Mouse (Mus musculus) kidney, postnatal 36 days (tissue): Measurements from ENCODE around the gene Gm44596.
A peak's percentile ranks its signal among the peaks of the same experiment; 100 is the strongest.

ENCODE experiments used
- DNase-seq, 2 experiments: peaks; one replicate each; pipeline ENCODE4 v3.0.0; 2021 to 2022; ENCODE audit warnings: mixed read lengths in 2 of 2

The Gm44596 gene

DNA sequence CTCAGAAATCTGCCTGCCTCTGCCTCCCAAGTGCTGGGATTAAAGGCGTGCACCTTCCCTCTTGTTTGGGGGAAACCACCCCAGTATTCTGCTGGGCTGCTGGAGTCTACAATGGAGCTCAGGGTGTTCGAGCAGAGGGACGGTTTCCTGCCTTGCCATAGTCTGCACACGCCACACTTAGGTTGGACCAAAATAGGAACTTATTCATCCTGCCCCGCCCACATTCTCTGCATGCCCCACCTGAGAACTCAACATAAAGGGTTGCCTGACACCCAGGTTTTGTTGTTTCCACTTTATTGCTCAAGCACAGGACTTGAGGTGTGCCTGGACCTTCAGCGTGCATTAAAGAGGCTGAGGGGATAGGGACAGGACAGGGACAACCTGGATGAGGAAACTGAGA is 54.5 kb downstream of the Gm44596 start:
- no peak for DNase-seq

DNA sequence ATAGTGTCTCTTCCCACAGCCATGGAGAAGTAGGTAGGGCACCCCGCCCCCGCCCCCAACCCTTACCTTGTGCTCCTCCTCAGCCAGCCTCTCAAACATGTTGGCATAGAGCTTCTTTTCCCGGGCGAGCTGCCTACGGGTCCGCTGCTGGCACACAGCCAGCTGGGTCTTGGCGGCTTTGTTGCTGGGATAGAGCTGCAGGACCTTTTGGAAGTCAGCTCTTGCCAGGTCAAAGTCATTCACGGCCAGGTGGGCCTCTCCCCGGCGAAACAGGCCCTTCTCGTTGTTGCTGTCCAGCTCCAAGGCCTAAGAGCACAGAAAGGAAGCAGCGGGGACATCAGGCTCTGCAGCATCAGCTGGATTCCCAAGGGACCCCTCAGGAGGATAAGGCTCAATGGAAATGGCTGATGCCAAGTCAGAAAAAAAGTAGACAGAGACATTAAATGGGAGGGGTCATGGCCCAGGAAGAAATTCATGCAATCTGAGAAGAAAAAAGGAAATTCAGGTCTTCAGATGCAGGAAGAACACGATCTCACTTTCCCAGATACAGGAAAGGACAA is 57.1 kb downstream of the Gm44596 start:
- DNase-seq = peak in 1 of 2 experiments; percentile 39

DNA sequence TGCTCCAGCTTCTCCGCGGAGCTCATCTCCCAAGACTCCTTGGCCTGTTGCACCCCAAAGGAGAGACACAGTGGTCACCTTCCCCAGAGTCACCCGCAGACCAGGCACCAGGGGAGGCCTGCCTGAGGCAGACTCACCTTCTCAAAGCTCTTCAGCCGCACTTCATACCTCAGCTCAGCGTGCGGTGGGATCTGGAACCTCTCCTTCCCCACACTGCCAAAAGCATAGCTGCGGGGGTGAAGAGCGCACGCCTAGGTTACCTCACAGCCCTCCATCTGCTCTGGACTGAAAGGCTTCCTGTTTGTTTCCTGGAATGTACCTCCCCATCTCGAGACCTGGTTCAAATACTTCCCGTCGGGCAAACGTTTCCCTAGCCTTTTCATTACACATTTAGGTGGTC is 58.3 kb downstream of the Gm44596 start:
- no peak for DNase-seq

DNA sequence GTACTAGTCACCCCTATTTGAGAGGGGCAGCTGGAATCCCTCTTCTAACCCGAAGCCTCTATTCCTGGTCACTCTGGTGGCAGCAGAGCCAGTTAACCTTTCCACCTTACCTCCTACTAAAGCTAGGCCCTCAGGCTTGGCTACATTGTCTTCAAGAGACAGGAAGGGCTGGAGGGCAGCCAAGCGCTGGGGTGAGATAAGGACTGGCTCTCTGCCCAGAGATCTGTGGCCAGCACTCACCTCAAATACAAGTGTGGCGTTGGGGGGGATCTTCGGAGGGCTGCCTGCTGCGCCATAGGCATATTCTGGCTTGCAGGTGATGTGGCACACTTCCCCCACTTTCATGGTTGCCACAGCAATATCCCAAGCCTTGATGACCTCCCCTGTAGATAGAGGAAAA is 60.2 kb downstream of the Gm44596 start:
- DNase-seq = peak; percentile 91 to 93

DNA sequence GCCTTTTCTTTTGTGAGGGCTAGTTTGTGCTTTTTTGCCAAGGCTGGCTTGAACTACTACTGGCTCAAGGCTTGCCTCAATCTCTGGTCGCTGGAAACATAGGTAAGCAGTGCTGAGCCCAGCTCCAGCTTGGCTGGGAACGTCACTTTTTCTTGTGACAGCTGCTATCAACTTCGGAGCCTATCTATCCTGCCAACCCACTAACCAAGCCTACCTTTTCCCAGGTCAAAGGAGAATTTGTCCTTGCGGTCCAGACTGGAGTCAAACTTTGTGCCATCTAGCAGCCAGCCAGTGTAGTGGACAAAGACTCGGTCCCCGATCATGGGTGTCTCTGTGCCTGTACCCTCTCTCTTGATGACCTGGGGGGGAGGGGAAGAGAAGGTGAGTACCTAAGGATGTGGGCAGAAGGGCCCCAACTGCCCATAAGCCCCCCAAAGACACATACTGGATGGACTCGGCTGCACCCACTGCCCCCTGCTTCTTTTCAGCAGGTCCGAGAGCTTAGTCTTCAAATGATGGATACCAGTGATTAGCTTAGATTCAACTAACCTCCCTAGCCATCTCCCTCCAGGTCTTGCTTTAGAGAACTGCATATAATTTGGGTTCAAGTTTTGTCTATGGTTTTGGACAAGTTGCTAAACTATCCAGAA is 61.2 kb downstream of the Gm44596 start:
- DNase-seq = no peak

DNA sequence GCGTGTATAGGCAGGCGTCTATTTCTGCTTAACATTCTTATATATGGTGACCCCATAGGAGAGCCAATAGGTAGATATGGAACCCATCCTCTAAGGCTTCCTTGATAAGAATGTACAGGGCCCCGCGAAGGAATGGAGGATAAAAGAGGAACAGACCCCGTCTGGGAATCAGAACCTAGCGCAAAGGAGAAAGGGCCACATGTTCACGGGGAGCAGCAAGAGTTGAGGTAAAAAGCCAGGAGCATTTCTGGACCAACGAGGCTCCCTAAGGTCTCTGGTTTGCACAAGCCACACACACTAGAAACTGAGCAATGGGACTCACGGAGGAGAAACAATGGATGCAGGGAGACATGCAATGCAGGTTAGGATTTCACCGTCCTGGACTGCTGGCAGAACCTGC is 62.0 kb downstream of the Gm44596 start:
- no peak for DNase-seq

DNA sequence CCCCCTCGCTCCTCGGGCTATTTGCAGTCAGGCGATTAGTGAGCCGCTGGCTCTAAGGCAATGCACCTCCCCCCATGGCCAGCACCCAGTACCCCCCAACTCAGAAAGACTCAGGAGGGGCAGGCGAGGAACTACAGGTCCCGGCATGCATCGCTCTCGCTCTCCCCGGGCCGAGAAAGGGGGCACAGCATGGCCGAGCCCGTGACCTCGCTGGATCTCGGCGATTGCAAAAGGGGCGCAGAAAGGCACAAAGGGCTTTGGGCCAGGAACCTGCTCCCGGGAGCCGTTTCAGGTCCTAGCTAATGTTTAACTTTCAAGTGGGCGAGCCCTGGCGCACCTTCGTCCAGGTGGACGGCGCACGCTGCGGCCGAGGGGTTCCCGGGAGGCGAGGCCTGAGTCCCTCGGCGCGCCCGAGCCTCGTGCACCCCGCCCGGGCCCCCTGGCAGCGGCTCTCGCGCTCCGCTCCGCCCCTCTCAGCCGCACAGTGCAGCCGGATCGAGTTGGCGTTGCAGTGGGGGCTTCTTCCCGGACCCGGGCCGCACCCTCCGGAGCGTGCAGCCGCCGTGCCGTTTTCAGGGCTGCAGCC is 62.5 kb downstream of the Gm44596 start:
- DNase-seq = peak; percentile 86 to 90

DNA sequence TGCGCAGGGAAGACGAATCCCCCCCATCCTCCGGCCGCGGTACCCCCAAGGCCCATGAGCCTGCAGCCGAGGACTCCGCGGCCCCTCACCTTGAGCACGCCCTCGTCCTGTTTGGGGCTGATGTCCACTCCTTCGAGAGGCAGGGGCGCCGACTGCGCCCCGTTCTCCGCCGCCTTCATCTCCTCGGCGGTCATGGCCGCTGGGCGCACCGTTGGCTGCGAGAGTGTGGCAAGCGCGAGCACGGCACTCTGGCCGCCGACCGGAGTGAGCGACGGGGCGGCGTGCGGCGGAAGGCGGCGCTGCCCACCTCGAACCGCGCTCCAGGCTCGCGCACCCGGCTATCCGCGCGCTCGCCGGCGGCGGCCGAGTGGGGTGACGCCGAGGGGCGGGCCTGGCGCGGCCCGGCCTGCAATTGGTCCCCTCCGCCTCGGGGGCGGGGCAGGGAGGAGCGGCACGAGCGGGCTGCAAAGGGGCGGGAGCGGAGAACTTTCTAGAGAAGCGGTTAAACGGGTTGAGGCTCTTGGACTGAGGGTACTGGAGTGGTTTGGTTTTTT is 63.1 kb downstream of the Gm44596 start, which contains the start of gene Fkbp4:
TSS of gene Fkbp4 (minus strand) at position 361 of the 554 bp plus-strand sequence.
- DNase-seq = peak; percentile 94 to 97

DNA sequence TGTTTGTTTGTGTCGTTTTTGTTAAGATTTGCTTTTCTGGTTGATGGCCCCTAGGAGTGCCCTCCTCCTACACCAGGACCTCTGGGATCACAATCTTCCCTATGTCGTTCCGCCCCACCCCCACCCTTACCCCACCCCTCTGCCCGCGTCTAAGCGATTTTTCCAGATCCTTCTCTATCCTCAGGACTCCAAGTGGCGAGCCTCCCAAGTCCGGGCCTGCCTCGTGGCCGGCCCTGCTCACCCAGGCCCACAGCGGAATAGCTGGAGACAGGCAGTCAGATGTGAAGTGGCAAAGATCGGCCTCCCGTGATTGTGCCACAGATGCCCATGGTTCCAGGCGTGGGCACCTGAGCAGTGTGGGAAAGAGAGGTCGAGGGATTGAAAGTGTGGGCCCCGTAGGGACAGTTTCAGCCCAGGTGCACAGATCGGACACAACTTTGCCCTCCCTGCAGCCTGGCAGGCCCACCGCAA is 63.6 kb downstream of the Gm44596 start:
- DNase-seq = peak in 1 of 2 experiments; percentile 33

DNA sequence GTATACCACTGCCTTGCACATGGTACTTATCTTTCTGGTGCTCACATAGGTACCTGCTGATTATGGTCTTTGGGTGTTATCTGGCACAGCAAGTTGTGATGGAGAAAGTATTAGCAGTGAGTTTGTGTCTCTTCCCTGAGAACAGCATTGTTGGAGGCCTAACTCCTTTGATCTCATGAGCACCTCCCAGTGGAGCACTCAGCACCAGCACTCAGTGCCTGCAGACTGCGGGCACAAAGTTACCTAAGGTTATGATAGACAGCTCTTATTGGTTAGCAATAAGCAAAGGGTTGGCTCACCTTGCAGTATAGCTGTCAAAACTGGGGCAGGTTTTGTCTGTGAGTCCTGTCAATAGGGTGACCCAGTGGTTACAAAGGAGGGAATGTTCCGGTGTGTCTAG is 64.9 kb downstream of the Gm44596 start:
- no peak for DNase-seq

DNA sequence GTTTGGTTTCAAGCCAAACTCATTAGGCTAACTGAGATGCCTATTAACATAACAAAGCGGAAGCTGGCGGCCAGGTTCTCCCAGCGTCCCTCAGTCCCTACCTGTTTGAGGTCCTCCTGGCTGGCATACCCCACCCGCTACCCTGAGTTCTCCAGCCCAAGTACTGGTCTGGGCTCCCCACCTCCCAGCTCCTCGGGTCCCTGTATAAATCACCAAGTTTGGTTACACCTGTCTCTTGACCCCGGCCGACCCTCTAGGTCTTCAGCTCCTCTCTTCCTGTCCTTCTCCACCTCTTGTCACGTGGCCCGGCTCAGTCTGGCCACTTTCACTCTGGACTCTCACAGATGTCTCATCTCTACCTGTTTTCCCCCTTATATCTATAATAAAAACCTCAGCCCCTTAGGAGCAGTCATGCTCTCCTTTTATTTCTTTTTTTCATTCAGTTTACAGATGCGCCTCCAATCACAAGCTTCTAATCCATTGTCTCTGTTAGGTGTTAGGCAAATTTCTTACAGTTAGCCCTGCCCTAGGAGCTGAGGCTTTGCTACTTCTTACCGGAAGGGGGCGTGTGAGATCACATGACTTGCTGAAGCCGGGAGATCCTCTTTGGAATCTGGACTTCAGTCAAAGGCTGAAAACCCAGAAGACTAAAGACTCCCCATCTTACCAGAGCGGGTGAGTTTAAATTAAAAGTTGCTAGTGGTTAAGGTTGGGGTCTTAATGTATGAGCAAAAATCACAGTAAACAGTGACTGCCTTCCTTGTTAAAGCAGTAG is 70.6 kb downstream of the Gm44596 start:
- DNase-seq = peak; percentile 82 to 84

DNA sequence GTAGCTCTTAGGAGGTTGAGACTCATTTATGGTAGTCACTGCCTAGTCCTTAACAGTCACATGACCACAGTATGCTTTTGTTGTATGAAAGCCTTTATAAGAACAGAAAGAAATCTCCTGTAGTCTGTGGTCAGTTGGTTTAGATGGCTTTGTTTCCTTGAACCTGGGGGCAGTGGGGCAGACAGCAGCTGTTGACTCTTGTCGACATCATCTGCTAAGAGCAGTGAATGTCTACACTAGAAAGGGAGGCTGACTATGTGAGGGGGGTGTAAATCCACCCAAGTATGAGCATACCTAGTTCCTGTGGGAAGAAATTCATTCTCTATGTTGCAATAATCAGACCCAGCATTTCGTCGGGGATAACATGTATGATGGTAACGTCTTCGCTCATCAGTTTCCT is 71.8 kb downstream of the Gm44596 start:
- DNase-seq = no peak

DNA sequence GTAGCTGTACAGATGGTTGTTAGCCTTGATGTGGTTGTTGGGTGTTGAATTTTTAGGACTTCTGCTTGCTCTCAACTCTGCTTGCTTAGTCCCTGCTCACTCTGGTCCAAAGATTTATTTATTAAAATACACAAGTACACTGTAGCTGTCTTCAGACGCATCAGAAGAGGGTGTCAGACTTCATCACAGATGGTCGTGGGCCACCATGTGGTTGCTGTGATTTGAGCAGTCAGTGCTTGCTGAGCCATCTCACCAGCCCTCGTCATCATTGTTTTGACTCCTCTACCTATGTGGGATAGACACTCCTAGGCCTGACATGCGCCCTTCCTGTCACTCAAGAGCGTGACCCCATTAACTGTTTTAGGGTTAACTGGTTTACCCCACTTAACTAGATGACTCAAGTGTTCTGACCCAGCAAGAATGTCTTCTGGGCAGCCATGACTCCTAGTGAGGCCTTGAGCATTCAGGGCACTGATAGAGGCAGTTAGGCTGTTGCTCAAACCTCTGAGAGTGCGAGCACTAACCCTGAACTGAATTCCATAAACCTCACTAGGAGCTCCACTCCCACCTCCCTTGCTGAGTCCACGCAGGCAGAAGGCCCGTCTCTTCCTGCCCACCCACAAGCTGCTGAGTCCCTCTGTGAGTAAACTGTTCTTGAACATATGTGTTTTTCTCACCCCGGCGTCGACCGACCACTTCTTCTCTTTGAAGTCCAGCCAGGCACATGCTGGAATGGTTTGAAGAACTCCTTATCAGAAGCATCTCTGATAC is 80.7 kb downstream of the Gm44596 start:
- no peak for DNase-seq
